Mouse (Mus musculus) thymus, postnatal 14 days (tissue): ENCODE data around the gene Kdm1a.

ENCODE experiments used
- DNase-seq: peaks from one replicate; pipeline ENCODE4 v3.0.0; 2021

Kdm1a gene

GRCm38 (mm10) chr4:136602568-136602967 lies at the start of gene Kdm1a:
TSS of gene Kdm1a (minus strand) at chr4:136602723.
- peak; percentile 96 for DNase-seq

DNA sequence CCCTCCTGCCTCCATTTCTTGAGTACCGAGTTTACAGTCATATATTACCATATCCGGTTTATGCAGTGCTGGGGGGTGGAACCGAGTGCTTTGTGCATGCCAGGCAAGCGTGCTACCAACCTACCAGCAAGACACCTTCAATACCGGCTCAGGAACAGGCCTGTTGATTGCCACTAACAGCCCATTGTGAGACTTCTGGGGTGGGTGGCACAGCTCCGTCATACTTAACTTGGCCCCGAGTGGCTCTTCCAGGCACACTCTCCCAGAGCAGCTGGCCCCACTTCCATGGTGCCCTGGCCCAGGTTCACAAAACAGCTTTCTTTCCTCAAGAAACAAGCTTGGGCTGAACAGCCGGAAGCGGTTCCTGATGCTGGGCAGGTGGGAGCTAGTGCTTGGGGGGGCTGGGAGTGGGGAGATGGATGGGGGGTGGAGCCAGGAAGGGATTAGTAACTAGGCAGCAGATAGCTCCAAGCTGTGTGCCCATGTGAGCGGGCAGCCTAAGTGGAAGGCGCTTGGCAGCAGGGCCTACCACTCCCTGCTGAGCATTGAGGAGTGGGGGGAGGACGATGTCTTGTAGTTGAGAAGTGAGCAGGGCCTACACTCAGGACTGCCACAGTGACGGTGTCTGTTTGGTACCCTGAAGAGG lies 49.5 kb upstream of the Kdm1a start:
- no peak for DNase-seq

- DNase-seq: peak; percentile 47
Observed at GRCm38 (mm10) chr4:136651357-136651811, 48.9 kb upstream of the Kdm1a start.

DNA sequence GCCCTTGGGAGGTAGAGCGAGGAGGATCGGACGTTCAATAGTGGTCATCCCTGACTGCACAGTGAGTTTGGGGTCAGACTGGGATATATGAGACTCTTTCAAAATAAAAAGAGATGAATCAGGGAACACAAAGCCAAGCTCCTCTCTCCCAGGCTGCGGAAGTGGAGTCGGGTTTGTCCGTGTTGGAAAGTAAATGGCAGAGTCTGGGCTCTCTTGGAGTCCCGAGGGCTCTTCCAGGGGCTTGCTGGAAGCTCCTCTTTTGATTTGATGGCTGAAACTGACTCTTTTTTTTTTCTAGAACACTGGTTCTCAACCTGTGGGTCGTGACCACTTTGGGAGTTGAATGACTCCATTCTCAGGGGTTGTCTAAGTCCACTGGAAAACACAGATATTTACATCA lies 47.7 kb upstream of the Kdm1a start:
- DNase-seq: no peak

DNA sequence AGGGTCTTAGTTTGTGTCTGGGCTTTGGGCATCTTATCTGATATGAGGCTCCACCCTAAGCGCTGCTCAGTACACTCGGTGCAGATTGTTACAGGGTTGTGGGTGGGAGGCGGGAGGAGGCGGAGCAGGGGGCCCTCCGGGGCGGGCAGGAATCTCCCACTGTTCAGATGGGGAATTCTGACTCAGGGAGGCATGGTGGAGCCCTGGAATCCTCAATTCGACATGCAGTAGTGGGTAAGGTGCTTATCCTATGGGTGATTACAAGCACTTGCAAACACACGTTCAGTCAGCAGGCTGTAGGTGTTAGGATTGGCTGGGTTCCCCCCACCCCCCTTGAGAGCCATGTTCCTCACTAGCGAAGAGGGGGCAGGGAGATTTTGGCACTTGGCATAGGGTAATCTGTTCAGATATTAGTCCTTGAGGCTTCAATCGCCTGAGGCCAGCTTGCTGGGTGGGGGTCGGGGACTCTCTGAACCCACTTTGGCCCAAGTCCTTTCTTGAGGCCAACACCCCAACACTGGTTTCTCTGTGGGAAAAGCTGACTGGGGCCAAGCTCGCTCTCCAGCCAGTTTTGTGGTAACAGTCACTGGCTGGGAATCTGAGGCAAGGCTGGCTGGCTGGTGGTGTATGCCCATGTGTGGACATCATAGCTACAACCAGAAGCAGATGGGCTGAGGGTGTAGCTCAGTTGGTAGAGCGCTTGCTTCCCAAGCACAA lies 47.1 kb upstream of the Kdm1a start:
- DNase-seq: no peak

GRCm38 (mm10) chr4:136648922-136649479 lies 46.5 kb upstream of the Kdm1a start:
- peak; percentile 84 for DNase-seq

- DNase-seq: no peak
Observed at GRCm38 (mm10) chr4:136638890-136639289, 36.4 kb upstream of the Kdm1a start.

GRCm38 (mm10) chr4:136638230-136638750 lies 35.8 kb upstream of the Kdm1a start:
- no peak for DNase-seq

- DNase-seq: peak; percentile 66
Observed at GRCm38 (mm10) chr4:136637563-136638229, 35.2 kb upstream of the Kdm1a start.

- DNase-seq: no peak
Observed at GRCm38 (mm10) chr4:136636983-136637562, 34.5 kb upstream of the Kdm1a start.

DNA sequence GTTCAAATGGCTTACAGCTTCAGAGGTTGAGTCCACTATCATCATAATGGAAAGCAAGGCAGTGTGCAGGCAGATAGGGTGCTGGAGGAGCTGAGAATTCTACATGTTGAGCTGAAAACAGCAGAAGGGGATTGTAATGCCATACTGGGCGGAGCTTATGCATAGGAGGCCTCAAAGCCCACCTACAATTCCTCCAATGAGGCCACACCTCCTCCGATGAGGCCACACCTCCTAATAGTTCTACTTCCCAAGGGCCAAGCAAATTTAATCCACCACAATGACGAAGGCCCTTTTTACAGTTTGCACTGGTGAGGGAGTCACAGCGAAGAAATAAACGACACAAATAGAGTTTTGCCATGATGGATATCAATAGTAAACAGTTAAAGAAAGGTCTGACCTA lies 34.0 kb upstream of the Kdm1a start:
- DNase-seq: no peak

DNA sequence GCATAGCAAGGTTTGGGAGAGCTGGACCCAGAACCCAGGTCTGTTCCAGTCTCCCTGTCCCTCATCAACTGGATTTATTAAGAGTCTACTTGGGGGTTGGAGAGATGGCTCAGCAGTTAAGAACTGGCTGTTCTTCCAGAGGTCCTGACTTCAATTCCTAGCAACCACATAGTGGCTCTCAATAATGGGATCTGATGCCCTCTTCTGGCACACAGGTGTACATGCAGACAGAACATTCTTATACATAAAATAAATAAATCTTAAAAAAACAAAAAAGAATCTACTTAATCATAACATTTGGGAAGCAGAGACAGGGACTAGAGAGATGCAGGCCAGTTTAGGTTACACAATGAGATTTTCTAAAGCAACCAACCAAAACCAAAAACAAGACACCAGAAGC lies 33.5 kb upstream of the Kdm1a start:
- no peak for DNase-seq

DNA sequence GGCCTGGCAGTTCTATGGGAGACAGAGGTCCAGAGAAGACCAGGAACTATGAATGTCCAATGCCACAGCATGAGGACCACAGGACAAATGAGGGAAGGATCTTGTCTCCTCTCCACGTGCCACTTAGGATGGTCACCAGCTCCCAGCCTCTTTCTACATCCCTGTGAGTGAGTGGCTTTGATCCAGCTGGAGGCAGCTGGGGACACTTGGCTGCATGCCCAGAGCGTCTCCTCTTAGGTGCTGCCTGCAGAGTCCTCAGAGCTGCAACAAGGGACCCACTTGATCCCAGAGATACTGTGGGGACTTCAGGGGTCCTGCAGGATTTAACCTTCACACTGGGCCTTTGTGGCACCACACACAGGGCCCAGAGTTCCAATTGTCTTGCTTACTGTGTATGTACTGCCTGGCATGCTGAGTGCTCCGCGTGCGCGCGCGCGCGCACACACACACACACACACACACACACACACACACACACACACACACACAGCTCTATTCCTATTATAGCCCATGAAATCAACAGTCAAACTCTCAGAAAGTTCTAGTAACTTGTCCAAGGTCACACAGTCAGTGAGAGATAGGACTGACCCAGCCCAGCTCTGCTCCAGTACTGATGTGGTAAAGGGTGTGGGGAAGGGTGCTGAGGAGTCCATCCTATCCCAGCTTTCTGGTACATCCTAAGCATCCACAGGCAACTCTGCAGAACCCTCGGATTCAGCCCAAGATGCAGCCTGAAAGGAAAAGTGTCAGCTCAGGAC lies 28.9 kb upstream of the Kdm1a start:
- no peak for DNase-seq

- peak; percentile 54 for DNase-seq
Observed at GRCm38 (mm10) chr4:136626590-136626989, 24.1 kb upstream of the Kdm1a start.

DNA sequence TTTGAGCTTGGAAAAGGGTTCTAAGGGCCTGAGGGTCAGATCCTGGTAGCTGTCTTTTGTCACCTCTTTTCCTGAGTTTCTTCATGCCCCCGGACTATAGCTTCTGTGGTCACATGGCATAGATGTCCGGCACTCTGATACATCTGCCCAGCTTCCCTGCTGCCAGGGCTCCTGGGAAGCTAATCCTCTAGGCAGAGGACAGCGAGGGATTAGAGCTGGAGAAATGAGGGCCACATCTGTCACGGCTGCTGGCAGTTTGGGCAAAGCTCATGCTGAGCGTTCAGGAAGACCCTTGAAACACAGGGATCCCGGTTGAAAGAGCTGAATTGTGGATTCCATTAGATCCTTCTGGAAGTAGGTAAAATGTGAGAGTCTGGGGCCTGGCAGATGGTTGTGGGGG lies 19.9 kb upstream of the Kdm1a start, which contains the start of gene Lactbl1:
TSS of gene Lactbl1 (plus strand) at position 234 of the 400 bp plus-strand sequence.
- no peak for DNase-seq

DNA sequence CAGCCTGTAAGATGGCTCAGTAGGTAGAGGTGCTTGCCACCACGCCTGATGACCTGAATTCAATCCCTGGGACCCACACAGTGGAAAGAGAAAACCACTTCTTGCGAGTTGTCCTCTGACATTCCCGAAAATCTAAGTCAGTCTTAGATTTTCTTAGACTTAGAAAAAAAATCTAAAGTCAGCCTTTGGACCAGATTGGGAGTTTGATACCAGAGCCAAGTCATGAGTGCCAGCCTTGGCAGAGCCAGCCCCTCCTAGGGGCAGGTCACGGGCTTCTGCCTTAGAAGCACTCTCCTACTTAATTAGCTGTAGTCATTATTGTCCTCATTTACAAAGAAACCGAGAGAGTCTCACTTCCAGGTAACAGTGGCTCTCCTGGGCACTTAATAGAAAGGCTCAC lies 19.4 kb upstream of the Kdm1a start:
- no peak for DNase-seq

GRCm38 (mm10) chr4:136621336-136621735 lies 18.8 kb upstream of the Kdm1a start:
- peak; percentile 43 for DNase-seq

DNA sequence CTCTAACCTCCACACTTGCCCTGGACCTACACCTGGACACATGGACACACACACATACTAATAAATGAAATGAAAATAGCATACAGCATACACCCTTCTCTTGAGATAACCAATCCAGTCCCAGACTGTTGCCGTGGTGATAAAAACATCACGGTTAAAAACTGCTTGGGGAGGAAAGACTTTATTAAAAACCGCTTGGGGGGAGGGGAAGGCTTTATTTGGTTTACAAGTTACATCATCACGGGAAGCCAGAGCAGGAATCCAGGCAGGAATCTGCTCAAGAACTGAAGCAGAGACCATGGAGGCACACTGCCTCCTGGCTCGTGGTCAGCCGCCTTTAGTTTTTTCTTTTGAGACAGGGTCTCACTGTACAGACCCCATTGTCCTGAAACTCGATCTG lies 11.1 kb upstream of the Kdm1a start:
- no peak for DNase-seq

DNA sequence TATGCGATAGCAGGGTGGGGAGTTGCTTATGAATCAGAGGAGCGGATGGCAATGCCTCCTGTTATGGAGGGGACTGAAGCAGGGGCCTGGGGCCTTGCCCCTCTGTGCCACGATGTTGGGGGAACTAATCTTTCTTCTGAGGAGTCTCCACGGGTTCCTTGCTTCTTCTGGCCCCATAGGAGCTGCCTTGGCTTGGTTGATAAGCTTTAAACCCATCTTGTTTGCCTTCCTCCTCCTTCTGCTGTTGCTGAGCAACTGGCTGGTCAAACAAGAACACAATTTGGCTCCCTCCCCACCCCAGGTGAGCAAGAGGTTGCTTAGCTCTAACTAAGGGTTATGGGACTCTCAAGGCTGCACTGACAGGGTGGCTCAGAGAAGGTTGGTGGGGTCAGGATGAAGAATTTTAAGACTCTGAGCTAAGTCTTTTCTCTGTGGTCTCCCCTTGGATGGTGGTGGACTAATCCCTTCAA lies 7.9 kb upstream of the Kdm1a start, which contains the start of gene Tex46:
TSS of gene Tex46 (plus strand) at position 51 of the 470 bp plus-strand sequence.
- no peak for DNase-seq

- DNase-seq: no peak
Observed at GRCm38 (mm10) chr4:136605756-136606485, 3.4 kb upstream of the Kdm1a start.

- DNase-seq: peak; percentile 59
Observed at GRCm38 (mm10) chr4:136602018-136602554, 437 bp downstream of the Kdm1a start.
